Mouse (Mus musculus): ENCODE data around the gene Tnr. TPM values are rescaled to one million over a fixed set of nuclear protein-coding genes. Genes with fewer than 3 reads are reported as not detected.
"Not testable (repeated sequence)": the region's sequence is repeated elsewhere in the genome, so short reads cannot be mapped to it uniquely, and the experiment has no call there.

The Tnr gene
- polyA plus RNA-seq, 1 experiment from 2014 or later, result 7.4 TPM

GRCm38 (mm10) chr1:159932092-159932491 is 408.5 kb downstream of the Tnr start:
- ATAC-seq, result no peak
- Histone ChIP-seq H3K27ac (ENCODE audit: low read length) (no peak overlapping the region), H3K4me2 (ENCODE audit: low read length) (no peak overlapping the region), H3K4me1 (replicated peaks; ENCODE audit: control insufficient read depth, insufficient read depth, low read length) (no peaks in the 10 kb centered on the region), H3K9ac (replicated peaks; ENCODE audit: low read depth, low read length) (no peak overlapping the region), H3K27me3 (replicated peaks; ENCODE audit: control insufficient read depth, insufficient read depth, low read length) (no peaks in the 10 kb centered on the region), H3K9me3 (ENCODE audit: control insufficient read depth, low read length) (no peaks in the 10 kb centered on the region), H3K36me3 (ENCODE audit: control insufficient read depth, insufficient read depth) (no peaks in the 10 kb centered on the region), H3K4me3 (replicated peaks; ENCODE audit: low read length) (no peak overlapping the region)

GRCm38 (mm10) chr1:159932598-159932997 is 409.0 kb downstream of the Tnr start:
- H3K4me1 ChIP-seq (replicated peaks; ENCODE audit: control insufficient read depth, insufficient read depth, low read length), result no peaks in the 10 kb centered on the region

GRCm38 (mm10) chr1:159938449-159938848 is 414.9 kb downstream of the Tnr start:
- H3K4me1 ChIP-seq (replicated peaks; ENCODE audit: control insufficient read depth, insufficient read depth, low read length), result no peaks in the 10 kb centered on the region
- no peak for ATAC-seq

More at GRCm38 (mm10) chr1:159932598-159932997, 409.0 kb downstream of the Tnr start:
- no peaks in the 10 kb centered on the region for H3K27me3 ChIP-seq (replicated peaks; ENCODE audit: control insufficient read depth, insufficient read depth, low read length)
- H3K27ac ChIP-seq (ENCODE audit: low read length), result no peak overlapping the region
- H3K4me2 ChIP-seq (ENCODE audit: low read length), result no peak overlapping the region
- H3K9ac ChIP-seq (replicated peaks; ENCODE audit: low read depth, low read length), result no peak overlapping the region
- no peaks in the 10 kb centered on the region for H3K36me3 ChIP-seq (ENCODE audit: control insufficient read depth, insufficient read depth)
- H3K9me3 ChIP-seq (ENCODE audit: control insufficient read depth, low read length), result no peaks in the 10 kb centered on the region
- no peak overlapping the region for H3K4me3 ChIP-seq (replicated peaks; ENCODE audit: low read length)
- no peak for ATAC-seq
- WGBS, result 37% methylated on average over 2 of the region's 2 CpGs

GRCm38 (mm10) chr1:159939335-159939734 is 415.8 kb downstream of the Tnr start:
- WGBS, result 92% methylated on average over 3 of the region's 3 CpGs
- ATAC-seq, result no peak

More at GRCm38 (mm10) chr1:159938449-159938848, 414.9 kb downstream of the Tnr start:
- 92% methylated on average over 2 of the region's 2 CpGs for WGBS
- Histone ChIP-seq H3K27me3 (replicated peaks; ENCODE audit: control insufficient read depth, insufficient read depth, low read length) (no peaks in the 10 kb centered on the region), H3K4me2 (ENCODE audit: low read length) (no peak overlapping the region), H3K9me3 (ENCODE audit: control insufficient read depth, low read length) (no peaks in the 10 kb centered on the region), H3K4me3 (replicated peaks; ENCODE audit: low read length) (no peak overlapping the region), H3K27ac (ENCODE audit: low read length) (no peak overlapping the region), H3K36me3 (ENCODE audit: control insufficient read depth, insufficient read depth) (no peaks in the 10 kb centered on the region), H3K9ac (replicated peaks; ENCODE audit: low read depth, low read length) (no peak overlapping the region)

GRCm38 (mm10) chr1:159953526-159953925 is 430.0 kb downstream of the Tnr start:
- Histone ChIP-seq H3K9ac (replicated peaks; ENCODE audit: low read depth, low read length) (no peak overlapping the region), H3K27me3 (replicated peaks; ENCODE audit: control insufficient read depth, insufficient read depth, low read length) (no peaks in the 10 kb centered on the region), H3K27ac (ENCODE audit: low read length) (no peak overlapping the region), H3K36me3 (ENCODE audit: control insufficient read depth, insufficient read depth) (no peaks in the 10 kb centered on the region), H3K9me3 (ENCODE audit: control insufficient read depth, low read length) (no peaks in the 10 kb centered on the region), H3K4me2 (ENCODE audit: low read length) (no peak overlapping the region), H3K4me1 (replicated peaks; ENCODE audit: control insufficient read depth, insufficient read depth, low read length) (no peaks in the 10 kb centered on the region), H3K4me3 (replicated peaks; ENCODE audit: low read length) (no peak overlapping the region)
- ATAC-seq, result no peak
- WGBS, result 34% methylated on average over 1 of the region's 1 CpGs

More at GRCm38 (mm10) chr1:159939335-159939734, 415.8 kb downstream of the Tnr start:
- Histone ChIP-seq H3K27ac (ENCODE audit: low read length) (no peak overlapping the region), H3K36me3 (ENCODE audit: control insufficient read depth, insufficient read depth) (no peaks in the 10 kb centered on the region), H3K9ac (replicated peaks; ENCODE audit: low read depth, low read length) (no peak overlapping the region), H3K4me1 (replicated peaks; ENCODE audit: control insufficient read depth, insufficient read depth, low read length) (no peaks in the 10 kb centered on the region), H3K4me3 (replicated peaks; ENCODE audit: low read length) (no peak overlapping the region), H3K9me3 (ENCODE audit: control insufficient read depth, low read length) (no peaks in the 10 kb centered on the region), H3K27me3 (replicated peaks; ENCODE audit: control insufficient read depth, insufficient read depth, low read length) (no peaks in the 10 kb centered on the region), H3K4me2 (ENCODE audit: low read length) (no peak overlapping the region)

GRCm38 (mm10) chr1:159963351-159963750 is 439.8 kb downstream of the Tnr start:
- no peak for ATAC-seq
- Histone ChIP-seq H3K4me2 (ENCODE audit: low read length) (no peak overlapping the region), H3K4me3 (replicated peaks; ENCODE audit: low read length) (no peak overlapping the region), H3K4me1 (replicated peaks; ENCODE audit: control insufficient read depth, insufficient read depth, low read length) (no peaks in the 10 kb centered on the region), H3K36me3 (ENCODE audit: control insufficient read depth, insufficient read depth) (no peaks in the 10 kb centered on the region), H3K27me3 (replicated peaks; ENCODE audit: control insufficient read depth, insufficient read depth, low read length) (no peaks in the 10 kb centered on the region), H3K27ac (ENCODE audit: low read length) (no peak overlapping the region), H3K9me3 (ENCODE audit: control insufficient read depth, low read length) (no peaks in the 10 kb centered on the region), H3K9ac (replicated peaks; ENCODE audit: low read depth, low read length) (no peak overlapping the region)
- 62% methylated on average over 4 of the region's 4 CpGs for WGBS

- H3K4me1 ChIP-seq (replicated peaks; ENCODE audit: control insufficient read depth, insufficient read depth, low read length); H3K4me3 ChIP-seq (replicated peaks; ENCODE audit: low read length); H3K9me3 ChIP-seq (ENCODE audit: control insufficient read depth, low read length); ATAC-seq; H3K9ac ChIP-seq (replicated peaks; ENCODE audit: low read depth, low read length); H3K27me3 ChIP-seq (replicated peaks; ENCODE audit: control insufficient read depth, insufficient read depth, low read length); H3K27ac ChIP-seq (ENCODE audit: low read length); H3K4me2 ChIP-seq (ENCODE audit: low read length); H3K36me3 ChIP-seq (ENCODE audit: control insufficient read depth, insufficient read depth): not testable (repeated sequence)
These were observed 442.7 kb downstream of the Tnr start for GRCm38 (mm10) chr1:159966286-159966685.

GRCm38 (mm10) chr1:159968395-159968794 is 444.8 kb downstream of the Tnr start:
- ATAC-seq, result no peak
- H3K4me1 ChIP-seq (replicated peaks; ENCODE audit: control insufficient read depth, insufficient read depth, low read length), result no peaks in the 10 kb centered on the region
- H3K9ac ChIP-seq (replicated peaks; ENCODE audit: low read depth, low read length), result no peak overlapping the region
- H3K36me3 ChIP-seq (ENCODE audit: control insufficient read depth, insufficient read depth), result no peaks in the 10 kb centered on the region
- no peak overlapping the region for H3K4me3 ChIP-seq (replicated peaks; ENCODE audit: low read length)
- H3K4me2 ChIP-seq (ENCODE audit: low read length), result no peak overlapping the region
- no peak overlapping the region for H3K27ac ChIP-seq (ENCODE audit: low read length)
- no peaks in the 10 kb centered on the region for H3K9me3 ChIP-seq (ENCODE audit: control insufficient read depth, low read length)
- H3K27me3 ChIP-seq (replicated peaks; ENCODE audit: control insufficient read depth, insufficient read depth, low read length), result no peaks in the 10 kb centered on the region

GRCm38 (mm10) chr1:159977786-159978185 is 454.2 kb downstream of the Tnr start:
- Histone ChIP-seq H3K4me2 (ENCODE audit: low read length) (no peak overlapping the region), H3K9me3 (ENCODE audit: control insufficient read depth, low read length) (no peaks in the 10 kb centered on the region), H3K4me1 (replicated peaks; ENCODE audit: control insufficient read depth, insufficient read depth, low read length) (no peaks in the 10 kb centered on the region), H3K9ac (replicated peaks; ENCODE audit: low read depth, low read length) (no peak overlapping the region), H3K4me3 (replicated peaks; ENCODE audit: low read length) (no peak overlapping the region), H3K36me3 (ENCODE audit: control insufficient read depth, insufficient read depth) (no peaks in the 10 kb centered on the region), H3K27ac (ENCODE audit: low read length) (no peak overlapping the region), H3K27me3 (replicated peaks; ENCODE audit: control insufficient read depth, insufficient read depth, low read length) (no peaks in the 10 kb centered on the region)
- no peak for ATAC-seq
- WGBS, result 54% methylated on average over 2 of the region's 2 CpGs

- WGBS, result 84% methylated on average over 2 of the region's 2 CpGs
- Histone ChIP-seq H3K9ac (replicated peaks; ENCODE audit: low read depth, low read length) (no peak overlapping the region), H3K4me1 (replicated peaks; ENCODE audit: control insufficient read depth, insufficient read depth, low read length) (no peaks in the 10 kb centered on the region), H3K27me3 (replicated peaks; ENCODE audit: control insufficient read depth, insufficient read depth, low read length) (no peaks in the 10 kb centered on the region), H3K4me3 (replicated peaks; ENCODE audit: low read length) (no peak overlapping the region), H3K9me3 (ENCODE audit: control insufficient read depth, low read length) (no peaks in the 10 kb centered on the region), H3K4me2 (ENCODE audit: low read length) (no peak overlapping the region), H3K27ac (ENCODE audit: low read length) (no peak overlapping the region), H3K36me3 (ENCODE audit: control insufficient read depth, insufficient read depth) (no peaks in the 10 kb centered on the region)
- no peak for ATAC-seq
These were observed 455.5 kb downstream of the Tnr start for GRCm38 (mm10) chr1:159979096-159979495.
